Mouse (Mus musculus) A20 (cell line): ENCODE measurements at regions not wholly inside any gene's neighbourhood (a gene's known extent, or its start where the extent isn't known, plus 50 kb on each side); places are given as distances from the start of the nearest gene placed in this dataset.

Experiments used
- DNase-seq: peaks from one replicate; pipeline ENCODE4 v3.0.0-alpha.2; 2011; ENCODE audit warnings: low read depth, low spot score

DNA sequence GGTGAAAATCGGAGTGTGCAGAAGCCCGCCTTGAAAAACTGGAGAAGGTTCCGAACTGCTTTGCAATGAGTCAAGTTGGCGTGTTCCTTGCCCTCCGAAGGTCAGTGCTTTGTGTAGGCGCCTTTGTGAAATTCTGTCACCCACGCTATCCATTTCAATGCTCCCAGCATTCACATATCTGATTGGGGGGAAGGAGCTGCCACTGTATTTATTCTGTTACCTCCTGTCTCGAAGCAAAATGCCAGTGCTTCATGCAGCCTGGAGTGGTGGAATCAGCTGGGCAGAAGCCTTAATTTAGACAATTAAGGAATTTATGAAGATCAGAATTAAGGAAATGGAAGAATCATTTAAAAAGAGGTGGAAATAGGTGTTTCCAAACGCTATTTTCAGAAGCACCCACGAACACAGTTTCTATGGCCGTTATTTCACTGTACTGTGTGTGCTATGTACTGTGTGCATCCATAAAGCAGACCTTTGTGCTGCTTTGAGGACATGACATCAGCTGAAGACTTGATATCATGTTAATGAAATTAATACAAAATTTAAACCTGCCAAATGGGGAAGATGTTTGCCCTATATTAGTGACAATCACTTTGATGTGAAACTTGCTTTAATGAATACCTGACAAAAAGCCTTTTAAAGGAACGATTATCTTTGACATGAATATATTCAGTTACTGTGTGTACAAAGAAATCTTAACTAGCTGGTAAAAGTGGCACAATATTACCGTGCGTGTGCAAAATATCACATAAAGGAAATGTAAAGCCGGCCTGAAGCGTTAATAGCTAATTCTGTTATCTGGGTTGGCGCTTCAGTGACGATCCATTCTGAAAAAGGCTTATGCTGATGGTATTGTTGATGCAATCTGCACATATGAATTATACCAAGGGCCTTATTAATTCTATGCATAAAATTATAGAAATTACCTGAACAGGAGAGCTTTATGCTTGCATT is 72.9 kb upstream of the Gls start:
- DNase-seq: no peak

GRCm38 (mm10) chr1:52302557-52302956 is 69.5 kb upstream of the Gls start:
- peak; percentile 72 for DNase-seq

- DNase-seq: peak; percentile 46
Observed at GRCm38 (mm10) chr1:52301266-52301665, 68.2 kb upstream of the Gls start.

DNA sequence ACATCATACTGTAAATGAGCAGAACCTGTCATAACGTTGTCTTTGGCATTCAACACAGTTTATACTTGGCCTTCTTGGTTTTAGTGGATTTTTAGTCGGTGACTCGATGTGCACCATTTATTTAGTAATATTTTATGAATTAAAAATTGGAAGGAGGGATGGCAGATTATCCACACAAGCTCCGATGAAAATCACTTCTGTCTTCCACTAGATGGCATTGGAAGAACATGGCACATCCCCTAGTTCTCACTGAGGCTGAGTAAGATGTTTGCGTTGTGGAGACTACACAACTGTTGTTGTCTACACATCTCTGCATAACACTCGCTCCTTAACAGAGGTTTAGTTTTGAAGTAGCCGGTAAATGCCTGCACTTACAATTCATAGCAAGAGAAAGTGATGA is 66.5 kb upstream of the Gls start:
- DNase-seq: no peak

DNA sequence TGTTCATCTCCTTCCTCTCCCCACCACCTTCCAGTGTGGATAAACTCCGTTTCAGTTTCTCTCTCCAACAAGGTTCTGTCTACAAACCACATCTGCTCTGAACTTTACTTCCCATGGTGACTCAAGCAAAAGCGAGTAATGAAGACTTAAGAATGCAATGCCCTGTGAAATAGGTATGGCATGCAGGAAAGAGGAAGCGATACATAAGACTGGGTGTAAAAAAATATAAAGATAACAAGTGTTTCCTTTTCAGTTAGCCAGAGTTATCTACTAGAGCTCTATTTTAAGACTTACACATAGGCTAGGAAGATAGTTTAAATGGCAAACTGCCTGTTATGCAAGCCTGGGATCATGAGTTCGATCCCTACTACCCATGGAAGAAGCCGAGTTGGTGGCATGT is 65.3 kb upstream of the Gls start:
- DNase-seq: peak; percentile 51

DNA sequence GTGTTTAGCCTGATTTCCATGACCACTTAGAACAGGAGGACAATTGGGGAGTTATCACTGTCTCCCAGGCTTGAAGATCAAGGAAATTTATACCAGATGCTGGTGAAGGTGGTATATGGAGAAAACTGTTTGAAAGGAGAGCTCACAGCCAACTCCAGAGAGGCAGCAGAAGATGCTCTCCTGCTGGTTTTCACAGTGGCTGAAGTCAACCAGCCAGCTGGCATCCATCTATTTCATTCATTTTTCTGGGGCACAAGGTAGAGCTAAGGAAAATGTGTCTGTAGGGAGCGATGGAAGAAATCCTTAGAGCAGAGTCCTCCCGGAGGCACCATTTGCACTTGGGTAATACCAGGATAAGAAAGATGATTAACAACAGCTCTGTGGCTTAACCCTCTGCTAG is 63.1 kb upstream of the Gls start:
- DNase-seq: no peak

DNA sequence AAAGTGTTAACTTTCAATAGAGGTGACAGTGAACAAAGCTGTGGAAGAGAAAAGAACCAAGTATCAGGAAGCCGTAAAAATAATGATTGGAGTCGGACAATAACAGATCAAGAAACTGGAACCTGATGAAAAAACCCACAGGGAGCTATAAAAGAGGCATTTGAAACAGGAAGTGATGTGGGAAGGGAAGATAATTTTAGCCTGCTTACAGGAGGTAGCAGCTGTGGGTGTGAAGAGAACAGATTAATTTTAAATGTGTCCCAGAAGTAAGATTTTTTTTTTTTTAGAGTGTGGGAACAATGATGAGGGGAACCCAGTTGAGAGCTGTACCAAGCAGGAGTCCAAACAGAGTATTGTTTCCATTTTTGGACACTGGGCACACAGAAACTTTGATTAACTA is 61.5 kb upstream of the Gls start:
- no peak for DNase-seq

- DNase-seq: no peak
Observed at GRCm38 (mm10) chr1:52293393-52294099, 60.5 kb upstream of the Gls start.
